Mouse (Mus musculus) forebrain, embryonic 11.5 days (tissue): Measurements from ENCODE around the gene Rmnd5a. TPM values are rescaled to one million over a fixed set of nuclear protein-coding genes. Genes with fewer than 3 reads are reported as not detected.

ENCODE experiments used
- ATAC-seq: fragments of 200-750 bp; cut with Nextera tagmentation; replicated peaks from 2 replicates; pipeline ENCODE4 v1.8.0; 2017; ENCODE audit warnings: moderate TSS enrichment; ENCODE audit not compliant: low FRiP score
- DNase-seq: peaks from one replicate; pipeline ENCODE4 v3.0.0-alpha.2; 2017; ENCODE audit warnings: low spot score
- H3K27ac ChIP-seq: fragments of 300-500 bp; sonication (generic); 2 replicates; pipeline ENCODE4 v1.5.1; 2014; ENCODE audit warnings: low read depth, low read length
- H3K27me3 ChIP-seq: fragments of 300-500 bp; sonication (generic); 2 replicates; pipeline ENCODE4 v1.6.1; 2014; ENCODE audit warnings: mild to moderate bottlenecking, low read length, mixed read lengths; ENCODE audit not compliant: control insufficient read depth, insufficient read depth
- H3K36me3 ChIP-seq: fragments of 300-500 bp; sonication (generic); 2 replicates; pipeline ENCODE4 v1.6.1; 2014; ENCODE audit warnings: mild to moderate bottlenecking, low read length, moderate library complexity, mixed read lengths; ENCODE audit not compliant: control insufficient read depth, insufficient read depth
- H3K4me1 ChIP-seq: fragments of 300-500 bp; sonication (generic); replicated peaks from 2 replicates; pipeline ENCODE4 v1.6.1; 2014; ENCODE audit warnings: low read length, mixed read lengths; ENCODE audit not compliant: control insufficient read depth, insufficient read depth
- H3K4me2 ChIP-seq: fragments of 300-500 bp; sonication (generic); 2 replicates; pipeline ENCODE4 v1.6.1; 2014; ENCODE audit warnings: low read depth, mild to moderate bottlenecking, low read length, moderate library complexity, mixed read lengths; ENCODE audit not compliant: severe bottlenecking
- H3K4me3 ChIP-seq: fragments of 300-500 bp; sonication (generic); 2 replicates; pipeline ENCODE4 v1.5.1; 2014; ENCODE audit warnings: low read depth, low read length
- H3K9ac ChIP-seq: fragments of 300-500 bp; sonication (generic); 2 replicates; pipeline ENCODE4 v1.6.1; 2014; ENCODE audit warnings: low read length
- H3K9me3 ChIP-seq: fragments of 300-500 bp; sonication (generic); 2 replicates; pipeline ENCODE4 v1.6.1; 2016; ENCODE audit warnings: low read length, mixed read lengths; ENCODE audit not compliant: control insufficient read depth
- WGBS: fragments of 180-500 bp; shearing (Covaris S2); extraction: QIAGEN DNeasy Blood & Tissue Kit; methylation state at CpG from one replicate; pipeline ENCODE4 v1.1.7; 2014; 5-methylcytosine and 5-hydroxymethylcytosine counted together
- polyA plus RNA-seq: library from polyadenylated mRNA; unstranded; fragments of >200 nt; fragmentation: Nextera tagmentation; extraction: Ambion mirVana; gene quantifications from 2 replicates; pipeline ENCODE4 v1.2.1, GENCODE M21; 2014

Gene Rmnd5a
- polyA plus RNA-seq, 1 experiment from 2014 or later: 8.8 TPM

DNA sequence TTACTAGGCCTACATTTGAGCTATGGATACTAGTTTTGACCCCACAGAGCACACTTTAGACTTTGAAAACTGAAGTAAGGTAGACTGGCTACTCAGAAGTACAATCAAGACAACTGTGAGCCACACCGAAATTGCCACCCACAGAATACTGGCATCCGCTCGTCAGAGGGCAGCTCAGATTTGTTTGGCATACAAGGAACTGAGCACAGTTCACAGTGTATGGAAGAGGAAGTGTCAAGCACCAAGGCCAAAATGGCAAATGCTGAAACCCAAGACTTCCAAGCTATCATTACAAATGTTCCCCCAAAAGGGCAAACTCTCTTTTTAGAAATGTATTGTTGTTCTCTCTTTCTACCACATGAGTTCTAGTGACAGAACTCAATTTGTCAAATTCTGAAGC, 25.0 kb downstream of the Rmnd5a start:
- H3K9me3 ChIP-seq: no peaks in the 10 kb centered on the region
- H3K4me3 ChIP-seq: no peak overlapping the region
- no peaks in the 10 kb centered on the region; the same call in 1 of the 2 replicates for H3K36me3 ChIP-seq
- ATAC-seq (no peak), DNase-seq (no peak)
- H3K4me1 ChIP-seq: no peaks in the 10 kb centered on the region
- no peaks in the 10 kb centered on the region for H3K27me3 ChIP-seq
- H3K27ac ChIP-seq: no peak overlapping the region
- WGBS: 90% methylated on average over 3 of the region's 3 CpGs
- H3K9ac ChIP-seq: no peak overlapping the region
- H3K4me2 ChIP-seq: no peak overlapping the region

DNA sequence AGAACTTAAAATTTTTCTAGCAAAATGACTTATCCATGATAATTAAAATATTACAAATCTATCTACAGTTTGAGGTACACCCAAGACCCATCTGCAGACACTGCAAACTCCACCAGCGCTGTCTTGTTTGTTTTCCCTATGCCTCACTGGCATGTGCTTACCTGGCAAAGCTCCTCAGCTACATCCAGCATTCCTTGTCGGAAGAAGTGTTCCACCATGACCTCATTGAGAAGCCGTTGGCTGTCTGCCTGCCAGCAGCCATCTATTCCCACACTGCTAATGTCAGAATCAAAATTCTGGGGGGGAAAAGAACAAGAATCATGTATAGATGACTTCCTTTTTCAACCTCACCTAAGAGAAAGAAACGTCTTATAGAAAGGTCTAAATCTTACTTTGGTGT, 25.8 kb downstream of the Rmnd5a start:
- Histone ChIP-seq H3K4me2 (no peak overlapping the region), H3K27ac (no peak overlapping the region), H3K9ac (no peak overlapping the region), H3K27me3 (no peaks in the 10 kb centered on the region), H3K4me1 (no peaks in the 10 kb centered on the region), H3K36me3 (no peaks in the 10 kb centered on the region; the same call in 1 of the 2 replicates), H3K9me3 (no peaks in the 10 kb centered on the region), H3K4me3 (no peak overlapping the region)
- ATAC-seq (no peak), DNase-seq (no peak)
- WGBS: 92% methylated on average over 4 of the region's 4 CpGs

GRCm38 (mm10) chr6:71398829-71399609, 41.4 kb downstream of the Rmnd5a start:
- 87% methylated on average over 4 of the region's 4 CpGs for WGBS
- Histone ChIP-seq H3K27ac (no peak overlapping the region), H3K4me1 (no peaks in the 10 kb centered on the region), H3K9ac (no peak overlapping the region), H3K27me3 (no peaks in the 10 kb centered on the region), H3K9me3 (no peaks in the 10 kb centered on the region), H3K36me3 (no peaks in the 10 kb centered on the region), H3K4me2 (no peak overlapping the region), H3K4me3 (no peak overlapping the region)
- DNase-seq: no peak
- no peak for ATAC-seq

DNA sequence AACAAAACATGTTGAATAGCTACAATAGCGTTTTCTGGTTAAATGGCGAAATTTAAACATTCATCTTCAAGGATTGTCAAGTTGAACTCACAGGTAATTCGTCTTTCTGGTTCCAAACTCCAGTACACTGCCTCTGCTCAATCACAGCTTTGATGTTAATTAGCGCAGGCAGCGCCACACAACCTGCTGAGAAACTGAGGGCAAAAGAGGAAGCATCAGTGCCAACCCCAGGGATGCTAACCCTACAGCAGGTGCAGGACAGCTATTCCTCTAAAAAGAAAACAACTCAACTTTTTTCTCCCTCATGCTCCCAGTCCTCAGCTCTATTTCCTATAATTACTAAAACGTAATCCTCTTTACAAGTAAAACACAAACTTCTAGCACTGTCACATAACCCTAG, 43.7 kb downstream of the Rmnd5a start:
- Histone ChIP-seq H3K36me3 (no peaks in the 10 kb centered on the region), H3K4me3 (no peak overlapping the region), H3K9me3 (no peaks in the 10 kb centered on the region), H3K4me1 (no peaks in the 10 kb centered on the region), H3K27ac (no peak overlapping the region), H3K4me2 (no peak overlapping the region), H3K27me3 (no peaks in the 10 kb centered on the region), H3K9ac (no peak overlapping the region)
- 92% methylated on average over 6 of the region's 6 CpGs for WGBS
- no peak for DNase-seq
- ATAC-seq: no peak

- no peak overlapping the region for H3K27ac ChIP-seq
- H3K36me3 ChIP-seq: no peaks in the 10 kb centered on the region; the same call in 1 of the 2 replicates
- H3K4me2 ChIP-seq: no peak overlapping the region
- 100% methylated on average over 1 of the region's 1 CpGs for WGBS
- no peak for ATAC-seq
- no peaks in the 10 kb centered on the region for H3K4me1 ChIP-seq
- DNase-seq: no peak
- no peaks in the 10 kb centered on the region for H3K27me3 ChIP-seq
- H3K9me3 ChIP-seq: no peaks in the 10 kb centered on the region
- no peak overlapping the region for H3K9ac ChIP-seq
- no peak overlapping the region for H3K4me3 ChIP-seq
Observed at GRCm38 (mm10) chr6:71396016-71396415, 44.4 kb downstream of the Rmnd5a start.

DNA sequence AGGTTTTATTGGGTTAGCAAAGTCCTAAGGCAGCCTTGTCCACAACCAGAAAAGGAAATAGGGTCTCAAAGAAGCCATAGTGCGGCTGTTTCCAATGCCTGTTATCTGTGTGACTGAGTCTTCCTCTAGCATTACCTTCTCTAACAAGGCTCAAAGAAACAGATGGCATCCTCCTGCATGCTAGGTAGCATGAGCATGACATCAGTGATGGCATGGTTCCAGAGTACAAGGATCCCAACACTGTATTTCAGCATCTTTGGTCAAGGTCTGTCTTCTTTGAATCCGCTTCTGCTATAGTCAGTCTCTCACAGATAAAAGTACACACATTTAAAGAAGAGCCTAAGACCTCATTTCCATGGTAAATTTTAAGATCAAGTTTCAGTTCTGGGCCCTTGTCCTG, 49.9 kb downstream of the Rmnd5a start:
- Histone ChIP-seq H3K4me2 (no peak overlapping the region), H3K27ac (no peak overlapping the region), H3K9ac (no peak overlapping the region), H3K36me3 (no peaks in the 10 kb centered on the region; the same call in 1 of the 2 replicates), H3K4me1 (no peaks in the 10 kb centered on the region), H3K27me3 (no peaks in the 10 kb centered on the region), H3K9me3 (no peaks in the 10 kb centered on the region), H3K4me3 (no peak overlapping the region)
- no peak for DNase-seq
- ATAC-seq: no peak
- 97% methylated on average over 2 of the region's 2 CpGs for WGBS

DNA sequence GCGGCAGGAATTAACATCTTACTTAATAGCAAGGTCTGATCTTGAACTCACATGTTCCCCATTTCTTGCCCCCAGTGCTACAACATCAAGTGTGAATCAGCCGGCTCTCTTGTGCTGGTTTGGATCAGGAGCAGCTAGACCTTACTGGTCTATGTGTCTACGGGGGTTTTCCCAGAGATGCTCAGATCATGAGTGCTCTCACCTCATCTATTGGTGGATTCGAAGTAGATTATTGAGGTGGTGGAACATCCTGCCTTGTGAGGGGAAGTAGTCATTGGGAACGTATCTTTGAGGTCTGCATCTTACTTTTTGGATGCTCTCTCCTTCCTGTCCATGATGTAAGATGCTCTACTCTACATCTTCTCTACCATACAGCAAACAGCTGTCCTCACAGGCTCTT, 58.8 kb downstream of the Rmnd5a start:
- no peak for DNase-seq
- no peaks in the 10 kb centered on the region for H3K4me1 ChIP-seq
- H3K27me3 ChIP-seq: no peaks in the 10 kb centered on the region
- no peak overlapping the region for H3K27ac ChIP-seq
- ATAC-seq: no peak
- 92% methylated on average over 5 of the region's 5 CpGs for WGBS
- no peaks in the 10 kb centered on the region for H3K9me3 ChIP-seq
- H3K4me3 ChIP-seq: no peak overlapping the region
- H3K4me2 ChIP-seq: no peak overlapping the region
- H3K9ac ChIP-seq: no peak overlapping the region
- H3K36me3 ChIP-seq: no peaks in the 10 kb centered on the region

GRCm38 (mm10) chr6:71376711-71377110, 63.7 kb downstream of the Rmnd5a start:
- 97% methylated on average over 13 of the region's 13 CpGs for WGBS
- DNase-seq: no peak
- Histone ChIP-seq H3K4me3 (no peak overlapping the region), H3K9me3 (no peaks in the 10 kb centered on the region), H3K4me2 (no peak overlapping the region), H3K36me3 (no peaks in the 10 kb centered on the region), H3K27ac (no peak overlapping the region), H3K27me3 (no peaks in the 10 kb centered on the region), H3K9ac (no peak overlapping the region), H3K4me1 (no peaks in the 10 kb centered on the region)
- no peak for ATAC-seq

DNA sequence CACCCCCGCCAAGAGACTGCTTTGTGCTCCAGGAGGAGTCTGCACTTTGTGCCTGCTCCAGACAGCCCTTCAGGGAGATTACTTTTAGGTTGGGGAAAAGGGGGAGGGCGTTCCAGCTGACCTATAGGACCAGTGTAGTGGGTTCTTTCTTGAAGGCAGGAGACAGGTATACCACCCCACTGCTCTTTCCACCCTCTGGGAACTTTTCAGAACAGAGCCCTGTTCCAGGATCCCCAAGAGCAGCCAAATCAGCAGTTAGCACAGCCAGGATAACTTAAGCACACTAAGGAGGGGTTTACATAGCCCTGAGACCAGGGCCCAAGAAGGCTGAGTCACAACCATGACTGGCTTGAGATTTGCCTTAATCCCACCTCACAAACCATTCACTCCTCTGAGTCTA, 65.5 kb downstream of the Rmnd5a start:
- no peak overlapping the region for H3K9ac ChIP-seq
- 87% methylated on average over 1 of the region's 2 CpGs for WGBS
- no peaks in the 10 kb centered on the region for H3K27me3 ChIP-seq
- no peaks in the 10 kb centered on the region for H3K36me3 ChIP-seq
- ATAC-seq: no peak
- H3K27ac ChIP-seq: no peak overlapping the region
- H3K4me2 ChIP-seq: no peak overlapping the region
- H3K4me1 ChIP-seq: no peaks in the 10 kb centered on the region
- no peak overlapping the region for H3K4me3 ChIP-seq
- no peak for DNase-seq
- H3K9me3 ChIP-seq: no peaks in the 10 kb centered on the region
